In genomic region chr14:48137731-48138130, GRCm38 (mm10) we compare ENCODE assay signal across 21 mouse cellular contexts. TPM values are rescaled to one million over a fixed set of nuclear protein-coding genes. Genes with fewer than 3 reads are reported as not detected.
DNase-seq lines count a peak whose midpoint lies in the region; ATAC-seq and TF ChIP-seq lines count a peak whose summit lies in the region.
"Had no signal": no experiment of that assay in that cellular context is flagged by ENCODE, and none has a peak within 500 bp of the region (broad histone marks: within the 10 kb centered on the region; RNA-seq: fewer than 3 reads in every experiment).

No protein-coding gene starts in this region.

- TF ChIP-seq CTCF in kidney, adult 2 months (conservative IDR thresholded peaks at IDR 0.05; ENCODE audit: insufficient read depth, insufficient read length, low read depth, low read length): no peak
- no peak for TF ChIP-seq CTCF in lung, postnatal 0 days (IDR thresholded peaks at IDR 0.05)

- TF ChIP-seq EP300 in lung, postnatal 0 days (IDR thresholded peaks at IDR 0.05): no peak

- H3K9me3 ChIP-seq in kidney, embryonic 15.5 days (replicated peaks): no peaks in the 10 kb centered on the region
- no peaks in the 10 kb centered on the region for H3K9me3 ChIP-seq in lung, postnatal 0 days (ENCODE audit: low read length)
- H3K9me3 ChIP-seq: embryonic facial prominence, embryonic 12.5 days; embryonic facial prominence, embryonic 15.5 days; G1E; heart, embryonic 13.5 days; hindbrain, embryonic 10.5 days; hindbrain, embryonic 13.5 days; intestine, embryonic 15.5 days had no signal

- peak; percentile 91 for DNase-seq in heart, adult 11 months
- no peak for DNase-seq in heart, postnatal 10 days
- no peak for DNase-seq in kidney, adult 2 months
- DNase-seq in lung, postnatal 0 days (ENCODE audit: low spot score): no peak
- no peak for DNase-seq in lung, postnatal 10 days
- DNase-seq: B cell, adult 2 months; gastrocnemius, adult 2 months; heart, postnatal 36 days had no signal

- 36% methylated on average over 8 of the region's 8 CpGs for WGBS in kidney, embryonic 15.5 days
- 59% methylated on average over 8 of the region's 8 CpGs for WGBS in kidney, adult 2 months
- 57% methylated on average over 8 of the region's 8 CpGs for WGBS in lung, postnatal 0 days
- WGBS in macrophage (ENCODE audit: missing documents): 34% methylated on average over 8 of the region's 8 CpGs

- H3K4me3 ChIP-seq in kidney, embryonic 15.5 days (replicated peaks): no peak overlapping the region
- no peak overlapping the region for H3K4me3 ChIP-seq in kidney, adult 2 months (ENCODE audit: insufficient read depth, low read depth, low read length)
- H3K4me3 ChIP-seq in lung, postnatal 0 days (ENCODE audit: low read depth, low read length): no peak overlapping the region
- H3K4me3 ChIP-seq in macrophage (ENCODE audit: inconsistent target): no peak overlapping the region
- H3K4me3 ChIP-seq: embryonic facial prominence, embryonic 12.5 days; embryonic facial prominence, embryonic 15.5 days; gastrocnemius, adult 2 months; heart, embryonic 13.5 days; hindbrain, embryonic 10.5 days; hindbrain, embryonic 13.5 days; intestine, embryonic 15.5 days had no signal

- no peak for ATAC-seq in kidney, embryonic 15.5 days (replicated peaks; ENCODE audit: low FRiP score)
- ATAC-seq in lung, postnatal 0 days: no peak
- no peak for ATAC-seq in monocyte, adult 5-6 weeks (replicated peaks; ENCODE audit: insufficient number of reproducible peaks, low FRiP score, low TSS enrichment, poor library complexity, severe bottlenecking)
- ATAC-seq: intestine, embryonic 15.5 days; Patski had no signal

- peaks cover 63% of the 10 kb centered on the region for H3K4me1 ChIP-seq in kidney, embryonic 15.5 days
- H3K4me1 ChIP-seq in kidney, adult 2 months (ENCODE audit: control insufficient read depth, insufficient read depth, low read length): peaks cover 30% of the 10 kb centered on the region
- H3K4me1 ChIP-seq in lung, postnatal 0 days (ENCODE audit: insufficient read depth, low read depth, low read length): peaks cover 30% of the 10 kb centered on the region

- no peaks in the 10 kb centered on the region for H3K36me3 ChIP-seq in kidney, embryonic 15.5 days
- H3K36me3 ChIP-seq in kidney, adult 2 months (ENCODE audit: control insufficient read depth, insufficient read depth, low read length): no peaks in the 10 kb centered on the region
- H3K36me3 ChIP-seq in lung, postnatal 0 days (ENCODE audit: insufficient read depth, low read length): no peaks in the 10 kb centered on the region
- H3K36me3 ChIP-seq in macrophage (ENCODE audit: inconsistent target): no peaks in the 10 kb centered on the region
- H3K36me3 ChIP-seq: embryonic facial prominence, embryonic 12.5 days; embryonic facial prominence, embryonic 15.5 days; G1E; heart, embryonic 13.5 days; hindbrain, embryonic 13.5 days; intestine, embryonic 15.5 days had no signal

- H3K79me2 ChIP-seq in macrophage (ENCODE audit: inconsistent target): peaks cover 39% of the 10 kb centered on the region; the same call in 1 of the 2 replicates

- intact Hi-C loops in heart, postnatal 10 days (cut with DNase I): loop anchor here (2.0 kb wide), 1 partner anchor 221 kb away; no protein-coding TSS in a partner anchor

- H3K27me3 ChIP-seq in kidney, embryonic 15.5 days: no peaks in the 10 kb centered on the region
- no peaks in the 10 kb centered on the region for H3K27me3 ChIP-seq in kidney, adult 2 months (replicated peaks; ENCODE audit: control insufficient read depth, insufficient read depth, low read length)
- no peaks in the 10 kb centered on the region for H3K27me3 ChIP-seq in lung, postnatal 0 days (replicated peaks; ENCODE audit: insufficient read depth, low read length)
- H3K27me3 ChIP-seq: CH12.LX; embryonic facial prominence, embryonic 12.5 days; intestine, embryonic 15.5 days had no signal

- no peak for TF ChIP-seq POLR2A in kidney, adult 2 months (IDR thresholded peaks at IDR 0.05; ENCODE audit: low read depth, low read length)

- H3K9ac ChIP-seq in kidney, embryonic 15.5 days: no peak overlapping the region
- no peak overlapping the region for H3K9ac ChIP-seq in lung, postnatal 0 days (replicated peaks; ENCODE audit: low read depth)
- H3K9ac ChIP-seq: embryonic facial prominence, embryonic 12.5 days; embryonic facial prominence, embryonic 15.5 days; forebrain, postnatal 0 days; heart, embryonic 13.5 days; hindbrain, embryonic 13.5 days; intestine, embryonic 15.5 days had no signal

- 0 out of 2 replicates have a peak overlapping the region, but pooled peaks have one; percentile 19 for H3K27ac ChIP-seq in kidney, embryonic 15.5 days
- no peak overlapping the region for H3K27ac ChIP-seq in kidney, adult 2 months (ENCODE audit: insufficient read depth, low read depth, low read length)
- H3K27ac ChIP-seq in lung, postnatal 0 days (ENCODE audit: low read length): no peak overlapping the region
- H3K27ac ChIP-seq in macrophage: 0 out of 2 replicates have a peak overlapping the region, but pooled peaks have one; percentile 17
- H3K27ac ChIP-seq: embryonic facial prominence, embryonic 15.5 days; gastrocnemius, adult 2 months; heart, embryonic 13.5 days; hindbrain, embryonic 10.5 days; hindbrain, embryonic 13.5 days; intestine, embryonic 15.5 days had no signal

- peak overlapping the region; percentile 5; the same call in 1 of the 2 replicates for H3K4me2 ChIP-seq in kidney, embryonic 15.5 days
- 0 out of 2 replicates have a peak overlapping the region, but pooled peaks have one; percentile 3 for H3K4me2 ChIP-seq in lung, postnatal 0 days (replicated peaks; ENCODE audit: low read depth, low read length)
- H3K4me2 ChIP-seq: embryonic facial prominence, embryonic 12.5 days; embryonic facial prominence, embryonic 15.5 days; heart, embryonic 13.5 days; hindbrain, embryonic 13.5 days; intestine, embryonic 15.5 days had no signal

RNA-seq across cellular contexts. Expression of gene Peli2, which starts 17.1 kb away (rescaled TPM):
- total RNA-seq in heart, postnatal 10 days (2021): 10 to 100 TPM; 12.6 to 17.4 TPM
- polyA plus RNA-seq in kidney, embryonic 15.5 days (2015; fragmentation: Nextera tagmentation; extraction: Ambion mirVana): 7.1 and 8.2 TPM in 2 replicates
- polyA plus RNA-seq in kidney, adult 2 months (2012; rRNA removed): 31.7 and 37.6 TPM in 2 replicates
- 9.6 and 11.7 TPM in 2 replicates for polyA plus RNA-seq in lung, postnatal 0 days (2015; fragmentation: Nextera tagmentation; extraction: Ambion mirVana)
- 10 to 100 TPM in 22 of 26 experiments, 1 to 10 TPM in 4; 3.4 to 48.9 (median 23.6) TPM for total RNA-seq in macrophage (2018; cell fraction: chromatin; rRNA removed)
- 10 to 100 TPM in 13 of 26 experiments, 1 to 10 TPM in 13; 4.3 to 27.0 (median 11.3) TPM for total RNA-seq in macrophage (2018; cell fraction: cytosol; rRNA removed)
- total RNA-seq in macrophage (2018; cell fraction: nucleus; rRNA removed): 10 to 100 TPM in 20 of 26 experiments, 1 to 10 TPM in 6; 3.3 to 48.1 (median 15.8) TPM
- 3.4 to 18.7 TPM (median 11.0 TPM) in 3 replicates for polyA plus RNA-seq in macrophage (2018)
- total RNA-seq in monocyte, adult 5-6 weeks (2017): 2.0 to 18.0 TPM (median 5.0 TPM) in 3 replicates
- total RNA-seq: CH12.LX had no signal
- polyA plus RNA-seq: G1E had no signal

Comparison
In these comparisons a context has a peak if more than half of its experiments do, and no peak if none do; other contexts are left out.
1. H3K27ac ChIP-seq: peak in kidney, embryonic 15.5 days (single experiment) and macrophage (single experiment); none in kidney, adult 2 months (single experiment) and lung, postnatal 0 days (single experiment).